Mouse (Mus musculus) adrenal gland, adult 2 months (tissue): Measurements from ENCODE around the gene Nemf. TPM values are rescaled to one million over a fixed set of nuclear protein-coding genes. Genes with fewer than 3 reads are reported as not detected.

ENCODE experiments used
- microRNA-seq, 2 experiments: library from miRNA; unstranded; fragments of <30 nt; microRNA quantifications; one replicate each; pipeline ENCODE4 v1.2.0; 2021
- polyA plus RNA-seq: library from polyadenylated mRNA; depleted of rRNA; stranded (reverse); fragments of >200 nt; gene quantifications from 2 replicates; pipeline ENCODE4 v1.2.3, GENCODE M21; 2012; rRNA removed
- total RNA-seq, 2 experiments: library from RNA; stranded (reverse); gene quantifications; 2 replicates each; pipeline ENCODE4 v1.2.3; 2021

The Nemf gene
- total and polyA plus RNA-seq, 3 experiments = 0.61 to 41.5 (median 40.8) TPM

Small RNAs within 50 kb of the gene (microRNA-seq; reads per million reads assigned to microRNA genes)
- gene Gm47299 (0 to 0.22 reads per million in 2 experiments), gene Gm47305 (0 reads per million in 2 experiments)

Other genes starting within 250 kb of the Nemf start
- gene Rps29, start 198.0 kb downstream of the Nemf start, total RNA-seq = 1,000 to 10,000 TPM; 1,031 to 1,526 TPM
- gene Rps29, start 198.0 kb downstream of the Nemf start, polyA plus RNA-seq = 962 and 1,016 TPM in 2 replicates
- gene Lrr1, start 188.4 kb downstream of the Nemf start, total RNA-seq = under 1 TPM in 1 of 2 experiments, not detected in 1; 0.17 TPM
- 0.64 TPM in 1 of 2 replicates, not detected in the other for gene Lrr1, start 188.4 kb downstream of the Nemf start, polyA plus RNA-seq
- gene Rpl36al, start 173.1 kb downstream of the Nemf start, total RNA-seq = 100 to 1,000 TPM; 629 to 634 TPM
- gene Rpl36al, start 173.1 kb downstream of the Nemf start, polyA plus RNA-seq = 14.6 and 16.0 TPM in 2 replicates
- gene Mgat2, start 173.0 kb downstream of the Nemf start, total RNA-seq = 10 to 100 TPM; 45.6 to 60.8 TPM
- 26.7 and 29.5 TPM in 2 replicates for gene Mgat2, start 173.0 kb downstream of the Nemf start, polyA plus RNA-seq
- 1 to 10 TPM; 4.1 to 7.3 TPM for gene Gm49383, start 160.1 kb downstream of the Nemf start, total RNA-seq
- 2.3 and 2.6 TPM in 2 replicates for gene Gm49383, start 160.1 kb downstream of the Nemf start, polyA plus RNA-seq
- under 1 TPM; 0.89 to 0.97 TPM for gene Dnaaf2, start 158.7 kb downstream of the Nemf start, total RNA-seq
- gene Dnaaf2, start 158.7 kb downstream of the Nemf start, polyA plus RNA-seq = 1.1 and 1.6 TPM in 2 replicates
- gene Gm49384, start 152.9 kb downstream of the Nemf start, total RNA-seq = 1 to 10 TPM; 4.1 to 5.7 TPM
- gene Gm49384, start 152.9 kb downstream of the Nemf start, polyA plus RNA-seq = 0.16 TPM in 1 of 2 replicates, not detected in the other
- gene Pole2, start 129.0 kb downstream of the Nemf start, total RNA-seq = 1 to 10 TPM; 1.4 to 3.8 TPM
- 0.76 and 0.88 TPM in 2 replicates for gene Pole2, start 129.0 kb downstream of the Nemf start, polyA plus RNA-seq
- gene Klhdc1, start 116.0 kb downstream of the Nemf start, total RNA-seq = 1 to 10 TPM; 6.6 to 8.7 TPM
- gene Klhdc1, start 116.0 kb downstream of the Nemf start, polyA plus RNA-seq = 0.27 and 0.48 TPM in 2 replicates
- gene Klhdc2, start 60.5 kb downstream of the Nemf start, total RNA-seq = 10 to 100 TPM; 41.6 to 66.7 TPM
- 69.8 and 83.5 TPM in 2 replicates for gene Klhdc2, start 60.5 kb downstream of the Nemf start, polyA plus RNA-seq
- 100 to 1,000 TPM; 112 to 123 TPM for gene Arf6, start 15.0 kb upstream of the Nemf start, total RNA-seq
- 123 and 157 TPM in 2 replicates for gene Arf6, start 15.0 kb upstream of the Nemf start, polyA plus RNA-seq
- gene Gm9887, start 15.3 kb upstream of the Nemf start, total RNA-seq = 1 to 10 TPM; 1.2 TPM
- 3.8 and 3.9 TPM in 2 replicates for gene Gm9887, start 15.3 kb upstream of the Nemf start, polyA plus RNA-seq
- gene Vcpkmt, start 225.9 kb upstream of the Nemf start, total RNA-seq = 10 to 100 TPM; 12.4 to 15.2 TPM
- gene Vcpkmt, start 225.9 kb upstream of the Nemf start, polyA plus RNA-seq = 6.1 and 7.4 TPM in 2 replicates